Mouse (Mus musculus): Measurements from ENCODE around the gene Arhgap23. TPM values are rescaled to one million over a fixed set of nuclear protein-coding genes. Genes with fewer than 3 reads are reported as not detected.

Gene Arhgap23
- polyA plus RNA-seq, 1 experiment from 2014 or later: 6.6 TPM

GRCm38 (mm10) chr11:97406094-97406951 lies 9.0 kb upstream of the Arhgap23 start:
- Histone ChIP-seq H3K9me3 (replicated peaks) (no peaks in the 10 kb centered on the region), H3K4me2 (no peak overlapping the region), H3K4me3 (replicated peaks) (no peak overlapping the region), H3K9ac (no peak overlapping the region), H3K27ac (replicated peaks) (no peak overlapping the region), H3K27me3 (peaks cover 62% of the 10 kb centered on the region), H3K36me3 (replicated peaks) (no peaks in the 10 kb centered on the region), H3K4me1 (replicated peaks) (peaks cover 25% of the 10 kb centered on the region)
- WGBS (ENCODE audit: insufficient replicate concordance): 66% methylated on average over 10 of the region's 10 CpGs
- ATAC-seq (ENCODE audit: insufficient read depth): no peak

GRCm38 (mm10) chr11:97407456-97407855 lies 7.9 kb upstream of the Arhgap23 start:
- no peak overlapping the region for H3K4me2 ChIP-seq
- ATAC-seq (ENCODE audit: insufficient read depth): no peak
- H3K27ac ChIP-seq (replicated peaks): no peak overlapping the region
- H3K4me3 ChIP-seq (replicated peaks): no peak overlapping the region
- WGBS (ENCODE audit: insufficient replicate concordance): 56% methylated on average over 3 of the region's 3 CpGs
- no peak overlapping the region for H3K9ac ChIP-seq
- no peaks in the 10 kb centered on the region for H3K9me3 ChIP-seq (replicated peaks)
- no peaks in the 10 kb centered on the region for H3K36me3 ChIP-seq (replicated peaks)
- peaks cover 55% of the 10 kb centered on the region for H3K27me3 ChIP-seq
- peaks cover 32% of the 10 kb centered on the region for H3K4me1 ChIP-seq (replicated peaks)

GRCm38 (mm10) chr11:97408171-97408570 lies 7.2 kb upstream of the Arhgap23 start:
- 0% methylated on average over 6 of the region's 6 CpGs for WGBS (ENCODE audit: insufficient replicate concordance)
- H3K27ac ChIP-seq (replicated peaks): no peak overlapping the region
- ATAC-seq (ENCODE audit: insufficient read depth): no peak

GRCm38 (mm10) chr11:97410958-97411357 lies 4.4 kb upstream of the Arhgap23 start:
- no peak overlapping the region for H3K27ac ChIP-seq (replicated peaks)
- no peak overlapping the region for H3K4me3 ChIP-seq (replicated peaks)
- ATAC-seq (ENCODE audit: insufficient read depth): no peak
- WGBS (ENCODE audit: insufficient replicate concordance): 57% methylated on average over 4 of the region's 4 CpGs
- H3K4me1 ChIP-seq (replicated peaks): peaks cover 44% of the 10 kb centered on the region
- H3K4me2 ChIP-seq: no peak overlapping the region
- no peaks in the 10 kb centered on the region for H3K9me3 ChIP-seq (replicated peaks)
- H3K27me3 ChIP-seq: peaks cover 22% of the 10 kb centered on the region
- H3K9ac ChIP-seq: no peak overlapping the region
- no peaks in the 10 kb centered on the region for H3K36me3 ChIP-seq (replicated peaks)

More at GRCm38 (mm10) chr11:97408171-97408570, 7.2 kb upstream of the Arhgap23 start:
- Histone ChIP-seq H3K4me1 (replicated peaks) (peaks cover 39% of the 10 kb centered on the region), H3K9me3 (replicated peaks) (no peaks in the 10 kb centered on the region), H3K9ac (no peak overlapping the region), H3K27me3 (peaks cover 50% of the 10 kb centered on the region), H3K36me3 (replicated peaks) (no peaks in the 10 kb centered on the region), H3K4me2 (no peak overlapping the region), H3K4me3 (replicated peaks) (no peak overlapping the region)

GRCm38 (mm10) chr11:97412117-97412516 lies 3.2 kb upstream of the Arhgap23 start:
- no peaks in the 10 kb centered on the region for H3K9me3 ChIP-seq (replicated peaks)
- peaks cover 52% of the 10 kb centered on the region for H3K4me1 ChIP-seq (replicated peaks)
- peak overlapping the region; percentile 24; the same call in 1 of the 2 replicates for H3K27ac ChIP-seq (replicated peaks)
- H3K4me2 ChIP-seq: peak overlapping the region; percentile 33
- no peak for ATAC-seq (ENCODE audit: insufficient read depth)
- H3K27me3 ChIP-seq: peaks cover 10% of the 10 kb centered on the region
- H3K4me3 ChIP-seq (replicated peaks): no peak overlapping the region
- H3K9ac ChIP-seq: no peak overlapping the region
- 21% methylated on average over 3 of the region's 3 CpGs for WGBS (ENCODE audit: insufficient replicate concordance)
- H3K36me3 ChIP-seq (replicated peaks): no peaks in the 10 kb centered on the region

GRCm38 (mm10) chr11:97412808-97413347 lies 2.5 kb upstream of the Arhgap23 start:
- Histone ChIP-seq H3K9ac (no peak overlapping the region), H3K4me3 (replicated peaks) (no peak overlapping the region), H3K27ac (replicated peaks) (peak overlapping the region; percentile 16; the same call in 1 of the 2 replicates), H3K4me1 (replicated peaks) (peaks cover 59% of the 10 kb centered on the region), H3K27me3 (0 out of 2 replicates have a peak, but pooled peaks cover 3% of the 10 kb centered on the region), H3K9me3 (replicated peaks) (no peaks in the 10 kb centered on the region), H3K36me3 (replicated peaks) (no peaks in the 10 kb centered on the region), H3K4me2 (peak overlapping the region; percentile 33)
- 31% methylated on average over 10 of the region's 10 CpGs for WGBS (ENCODE audit: insufficient replicate concordance)
- no peak for ATAC-seq (ENCODE audit: insufficient read depth)

- H3K9ac ChIP-seq: peak overlapping the region; percentile 89
- no peaks in the 10 kb centered on the region for H3K27me3 ChIP-seq
- no peaks in the 10 kb centered on the region for H3K9me3 ChIP-seq (replicated peaks)
- 2% methylated on average over 49 of the region's 49 CpGs for WGBS (ENCODE audit: insufficient replicate concordance)
- H3K4me2 ChIP-seq: peak overlapping the region; percentile 99
- no peaks in the 10 kb centered on the region for H3K36me3 ChIP-seq (replicated peaks)
- ATAC-seq (ENCODE audit: insufficient read depth): peak; percentile 58
- H3K4me1 ChIP-seq (replicated peaks): peaks cover 75% of the 10 kb centered on the region
- peak overlapping the region; percentile 78 for H3K27ac ChIP-seq (replicated peaks)
- H3K4me3 ChIP-seq (replicated peaks): peak overlapping the region; percentile 87
Observed at GRCm38 (mm10) chr11:97415712-97416636, 641 bp downstream of the Arhgap23 start.

- Histone ChIP-seq H3K27me3 (no peaks in the 10 kb centered on the region), H3K27ac (replicated peaks) (peak overlapping the region; percentile 78; the same call in 1 of the 2 replicates), H3K4me2 (peak overlapping the region; percentile 99; the same call in 1 of the 2 replicates), H3K9ac (peak overlapping the region; percentile 89; the same call in 1 of the 2 replicates), H3K4me3 (replicated peaks) (peak overlapping the region; percentile 87; the same call in 1 of the 2 replicates), H3K4me1 (replicated peaks) (peaks cover 75% of the 10 kb centered on the region), H3K36me3 (replicated peaks) (no peaks in the 10 kb centered on the region), H3K9me3 (replicated peaks) (no peaks in the 10 kb centered on the region)
- ATAC-seq (ENCODE audit: insufficient read depth): no peak
- WGBS (ENCODE audit: insufficient replicate concordance): 4% methylated on average over 5 of the region's 5 CpGs
Observed at GRCm38 (mm10) chr11:97416637-97417035, 1.3 kb downstream of the Arhgap23 start.

GRCm38 (mm10) chr11:97418834-97419539 lies 3.7 kb downstream of the Arhgap23 start:
- Histone ChIP-seq H3K27ac (replicated peaks) (no peak overlapping the region; the same call in 1 of the 2 replicates), H3K9me3 (replicated peaks) (no peaks in the 10 kb centered on the region), H3K36me3 (replicated peaks) (no peaks in the 10 kb centered on the region), H3K4me3 (replicated peaks) (no peak overlapping the region), H3K4me2 (no peak overlapping the region), H3K4me1 (replicated peaks) (peaks cover 80% of the 10 kb centered on the region), H3K9ac (no peak overlapping the region), H3K27me3 (no peaks in the 10 kb centered on the region)
- ATAC-seq (ENCODE audit: insufficient read depth): no peak
- 63% methylated on average over 14 of the region's 14 CpGs for WGBS (ENCODE audit: insufficient replicate concordance)

GRCm38 (mm10) chr11:97419540-97419900 lies 4.2 kb downstream of the Arhgap23 start:
- ATAC-seq (ENCODE audit: insufficient read depth): no peak
- Histone ChIP-seq H3K4me2 (no peak overlapping the region), H3K27ac (replicated peaks) (no peak overlapping the region), H3K36me3 (replicated peaks) (no peaks in the 10 kb centered on the region), H3K27me3 (no peaks in the 10 kb centered on the region), H3K4me3 (replicated peaks) (no peak overlapping the region), H3K9me3 (replicated peaks) (no peaks in the 10 kb centered on the region), H3K9ac (no peak overlapping the region), H3K4me1 (replicated peaks) (peaks cover 80% of the 10 kb centered on the region)
- WGBS (ENCODE audit: insufficient replicate concordance): 80% methylated on average over 5 of the region's 5 CpGs

Data from liver, embryonic 15.5 days (tissue).